Mouse (Mus musculus): Measurements from ENCODE around the gene Maneal.

- no peak for TF ChIP-seq CTCF (conservative IDR thresholded peaks at IDR 0.05; ENCODE audit: insufficient read depth, insufficient read length, low read depth, low read length)
- TF ChIP-seq POLR2A (IDR thresholded peaks at IDR 0.05; ENCODE audit: low read depth, low read length): no peak
Measured at GRCm38 (mm10) chr4:124860446-124860845, 1.5 kb downstream of the Maneal start.
